Mouse (Mus musculus) intestine, embryonic 14.5 days (tissue): ENCODE measurements at regions not wholly inside any gene's neighbourhood (a gene's known extent, or its start where the extent isn't known, plus 50 kb on each side); places are given as distances from the start of the nearest gene placed in this dataset.
A peak's percentile ranks its signal among the peaks of the same experiment; 100 is the strongest.

Experiments
- ATAC-seq: fragments of 200-750 bp; cut with Nextera tagmentation; replicated peaks from 2 replicates; pipeline ENCODE4 v1.8.0; 2017; ENCODE audit warnings: low read depth, moderate number of reproducible peaks, moderate TSS enrichment, moderate library complexity; ENCODE audit not compliant: low FRiP score, low TSS enrichment
- DNase-seq: peaks from one replicate; pipeline ENCODE4 v3.0.0-alpha.2; 2018; ENCODE audit warnings: low spot score
- H3K27ac ChIP-seq: fragments of 300-500 bp; sonication (generic); 2 replicates; pipeline ENCODE4 v1.5.1; 2014; ENCODE audit warnings: low read depth, mild to moderate bottlenecking, control low read depth
- H3K27me3 ChIP-seq: fragments of 300-500 bp; sonication (generic); replicated peaks from 2 replicates; pipeline ENCODE4 v1.6.1; 2014; ENCODE audit warnings: low read length, control low read depth; ENCODE audit not compliant: control insufficient read depth, insufficient read depth
- H3K36me3 ChIP-seq: fragments of 300-500 bp; sonication (generic); 2 replicates; pipeline ENCODE4 v1.6.1; 2014; ENCODE audit warnings: low read length, control low read depth; ENCODE audit not compliant: control insufficient read depth, insufficient read depth
- H3K4me1 ChIP-seq: fragments of 300-500 bp; sonication (generic); replicated peaks from 2 replicates; pipeline ENCODE4 v1.6.1; 2014; ENCODE audit warnings: low read length, control low read depth, mixed read lengths; ENCODE audit not compliant: control insufficient read depth, insufficient read depth
- H3K4me2 ChIP-seq: fragments of 300-500 bp; sonication (generic); 2 replicates; pipeline ENCODE4 v1.6.1; 2014; ENCODE audit warnings: low read length
- H3K4me3 ChIP-seq: fragments of 300-500 bp; sonication (generic); 2 replicates; pipeline ENCODE4 v1.5.1; 2014; ENCODE audit warnings: low read depth, low read length, control low read depth, mixed read lengths
- H3K9ac ChIP-seq: fragments of 300-500 bp; sonication (generic); 2 replicates; pipeline ENCODE4 v1.6.1; 2014; ENCODE audit warnings: mild to moderate bottlenecking, low read length
- H3K9me3 ChIP-seq: fragments of 300-500 bp; sonication (generic); 2 replicates; pipeline ENCODE4 v1.6.1; 2016; ENCODE audit warnings: low read length, control low read depth; ENCODE audit not compliant: control insufficient read depth
- WGBS: fragments of 180-500 bp; shearing (Covaris S2); extraction: QIAGEN DNeasy Blood & Tissue Kit; methylation state at CpG from one replicate; pipeline ENCODE4 v1.1.7; 2014; 5-methylcytosine and 5-hydroxymethylcytosine counted together

DNA sequence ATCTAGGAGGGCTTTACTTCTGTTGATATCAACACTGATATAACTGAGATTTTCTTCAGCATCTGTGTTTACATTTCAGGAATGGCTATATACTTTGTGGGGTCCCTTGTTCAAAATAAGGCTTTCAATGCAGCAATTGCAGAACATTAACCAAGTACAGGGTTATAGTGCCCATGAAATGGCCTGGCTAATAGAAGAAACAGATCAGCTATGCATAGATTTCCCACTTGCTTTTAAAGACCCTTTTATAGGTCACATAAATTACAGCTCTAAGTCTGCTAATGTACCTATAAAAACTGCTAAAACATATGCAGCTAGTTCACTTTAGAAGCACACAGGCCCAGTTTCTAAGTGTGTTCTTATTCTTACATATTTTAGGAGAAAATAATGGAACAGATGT is 472.1 kb downstream of the Nup35 start:
- H3K4me1 ChIP-seq = no peaks in the 10 kb centered on the region
- H3K9ac ChIP-seq = no peak overlapping the region
- no peak overlapping the region for H3K4me2 ChIP-seq
- H3K27me3 ChIP-seq = no peaks in the 10 kb centered on the region
- ATAC-seq = no peak
- no peak overlapping the region for H3K27ac ChIP-seq
- no peak overlapping the region for H3K4me3 ChIP-seq
- no peak for DNase-seq
- H3K9me3 ChIP-seq = no peaks in the 10 kb centered on the region
- H3K36me3 ChIP-seq = no peaks in the 10 kb centered on the region

DNA sequence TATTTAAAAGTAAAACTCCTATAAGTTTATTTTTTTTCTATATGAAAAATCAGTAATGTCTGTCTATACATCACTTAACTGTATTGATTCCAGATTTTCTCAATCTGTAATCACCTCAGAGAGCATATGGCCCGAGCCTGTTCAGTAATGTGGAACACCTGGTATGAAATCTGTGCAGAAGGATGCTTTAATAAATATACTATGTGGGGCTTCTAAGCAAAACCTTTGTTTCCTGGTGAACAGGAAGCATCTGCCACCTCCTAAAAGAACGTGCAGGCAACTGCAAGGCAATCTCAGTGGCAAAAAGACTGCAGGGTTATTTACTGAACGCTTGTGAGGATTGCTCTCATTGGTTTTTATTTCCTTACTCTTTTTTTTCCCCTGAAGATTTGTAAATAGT is 488.8 kb downstream of the Nup35 start:
- ATAC-seq (no peak), DNase-seq (no peak)
- Histone ChIP-seq H3K4me3 (no peak overlapping the region), H3K4me1 (no peaks in the 10 kb centered on the region), H3K9me3 (no peaks in the 10 kb centered on the region), H3K4me2 (no peak overlapping the region), H3K27me3 (no peaks in the 10 kb centered on the region), H3K36me3 (no peaks in the 10 kb centered on the region), H3K27ac (no peak overlapping the region), H3K9ac (no peak overlapping the region)
- 36% methylated on average over 3 of the region's 3 CpGs for WGBS

DNA sequence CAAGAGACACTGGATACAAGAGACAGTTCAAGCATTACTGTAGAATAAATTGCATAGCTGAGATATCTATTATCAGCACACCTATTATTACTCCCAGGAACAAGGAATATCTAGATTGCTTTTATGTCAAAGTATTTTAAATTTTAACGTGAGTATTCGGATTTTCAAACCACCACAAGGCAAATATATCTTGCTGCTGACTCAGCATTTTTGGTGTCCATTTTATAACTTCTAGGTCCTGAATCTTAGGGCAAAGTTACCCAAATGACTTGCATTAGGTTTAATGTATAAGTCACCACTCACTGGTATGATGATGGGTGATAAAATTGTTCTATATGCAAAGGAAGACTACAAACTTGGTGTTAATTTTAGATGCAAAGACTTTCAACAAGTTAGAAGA is 501.7 kb downstream of the Nup35 start:
- Histone ChIP-seq H3K9me3 (no peaks in the 10 kb centered on the region), H3K27me3 (no peaks in the 10 kb centered on the region), H3K4me3 (no peak overlapping the region), H3K4me2 (no peak overlapping the region), H3K36me3 (no peaks in the 10 kb centered on the region), H3K9ac (no peak overlapping the region), H3K4me1 (no peaks in the 10 kb centered on the region), H3K27ac (no peak overlapping the region)
- DNase-seq = no peak
- WGBS = 82% methylated on average over 2 of the region's 2 CpGs
- ATAC-seq = no peak

DNA sequence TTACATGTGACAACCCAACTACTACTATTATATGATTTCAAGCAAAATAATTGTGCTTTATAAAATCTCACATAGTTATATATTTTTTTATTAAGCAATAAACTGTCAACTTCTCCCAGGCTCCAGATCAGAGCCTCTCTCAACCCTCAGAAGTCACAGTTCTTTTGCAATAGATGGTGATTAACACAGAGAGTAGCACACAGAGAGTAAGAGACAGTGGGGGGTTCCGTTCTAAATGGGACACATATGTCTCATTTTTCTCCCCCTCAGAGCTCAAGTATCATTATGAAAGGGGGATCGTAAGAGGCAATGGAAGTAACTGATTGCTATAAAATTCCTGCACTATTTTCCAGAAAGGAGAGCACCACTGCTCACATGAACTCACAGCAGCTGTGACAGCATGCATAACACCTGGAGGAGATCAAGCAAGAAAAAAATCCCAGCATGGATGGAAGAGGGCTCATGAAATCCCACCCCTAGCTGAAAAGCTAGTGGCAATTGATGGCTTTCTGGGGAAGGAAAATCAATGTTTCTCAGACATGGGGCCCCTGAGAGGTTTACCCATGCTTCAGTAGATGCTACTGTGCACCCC is 503.5 kb downstream of the Nup35 start:
- no peaks in the 10 kb centered on the region for H3K4me1 ChIP-seq
- H3K9ac ChIP-seq = no peak overlapping the region
- H3K4me3 ChIP-seq = no peak overlapping the region
- no peaks in the 10 kb centered on the region for H3K36me3 ChIP-seq
- no peak overlapping the region for H3K27ac ChIP-seq
- H3K4me2 ChIP-seq = no peak overlapping the region
- DNase-seq = no peak
- H3K9me3 ChIP-seq = no peaks in the 10 kb centered on the region
- whole genome bisulfite sequencing = 68% methylated on average over 2 of the region's 2 CpGs
- ATAC-seq = no peak
- no peaks in the 10 kb centered on the region for H3K27me3 ChIP-seq

DNA sequence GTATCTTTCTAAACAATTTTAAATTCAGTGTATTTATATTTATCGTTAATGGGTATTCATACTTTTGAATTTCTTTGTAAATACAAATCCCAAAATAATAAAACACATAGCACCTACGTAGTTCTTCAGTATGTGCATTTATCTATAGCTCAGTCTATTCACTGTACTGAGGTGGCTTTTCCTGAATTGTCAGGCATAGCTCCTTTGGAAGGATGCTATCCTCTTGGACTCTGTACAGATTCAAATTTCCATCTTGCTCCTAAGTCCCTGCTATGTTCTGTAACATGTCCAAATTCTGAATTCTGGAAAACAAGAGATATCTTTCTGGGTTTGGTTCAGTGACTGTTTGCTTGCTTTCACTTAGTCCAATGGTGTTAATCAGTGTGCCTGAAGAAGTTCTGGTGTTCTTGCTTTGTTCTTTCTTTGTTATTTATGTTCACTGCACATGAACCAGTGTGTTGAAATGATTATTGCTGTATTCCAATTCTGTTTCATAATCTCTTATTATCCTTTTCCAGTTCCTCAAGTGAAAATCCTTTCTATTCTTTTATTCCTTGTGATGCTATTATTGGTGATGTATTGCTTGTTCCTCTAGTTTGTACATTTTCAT is 519.5 kb downstream of the Nup35 start:
- H3K4me3 ChIP-seq = no peak overlapping the region
- H3K27ac ChIP-seq = no peak overlapping the region
- H3K36me3 ChIP-seq = no peaks in the 10 kb centered on the region
- no peak for ATAC-seq
- no peak for DNase-seq
- H3K27me3 ChIP-seq = no peaks in the 10 kb centered on the region
- no peaks in the 10 kb centered on the region for H3K9me3 ChIP-seq
- H3K4me1 ChIP-seq = no peaks in the 10 kb centered on the region
- WGBS = 72% methylated on average over 2 of the region's 2 CpGs
- H3K4me2 ChIP-seq = no peak overlapping the region
- H3K9ac ChIP-seq = no peak overlapping the region

DNA sequence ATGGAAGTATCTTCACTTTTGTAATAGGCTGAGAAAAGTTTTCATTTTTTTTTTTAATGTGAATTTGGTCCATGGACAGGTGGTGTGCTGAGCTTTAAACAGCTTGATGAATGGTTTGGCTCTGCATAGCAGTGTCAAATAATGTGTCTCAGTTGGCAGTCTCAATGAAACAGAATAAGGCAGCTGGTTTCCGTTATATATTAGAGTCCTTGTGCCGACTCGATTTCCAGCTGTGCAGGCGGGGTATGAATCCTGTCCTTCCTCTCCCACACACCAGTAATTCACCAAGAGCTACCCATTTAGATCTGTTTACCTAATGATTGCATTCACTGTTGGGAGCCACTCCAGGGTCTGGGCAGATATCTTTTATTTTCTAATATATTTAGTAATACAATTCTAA is 526.6 kb downstream of the Nup35 start:
- 25% methylated on average over 4 of the region's 4 CpGs for WGBS
- Histone ChIP-seq H3K27ac (no peak overlapping the region), H3K4me2 (0 out of 2 replicates have a peak overlapping the region, but pooled peaks have one; percentile 11), H3K27me3 (no peaks in the 10 kb centered on the region), H3K36me3 (no peaks in the 10 kb centered on the region), H3K4me1 (no peaks in the 10 kb centered on the region; the same call in 1 of the 2 replicates), H3K9me3 (no peaks in the 10 kb centered on the region), H3K4me3 (no peak overlapping the region), H3K9ac (no peak overlapping the region)
- ATAC-seq = peak; percentile 32; the same call in 1 of the 2 replicates
- no peak for DNase-seq

DNA sequence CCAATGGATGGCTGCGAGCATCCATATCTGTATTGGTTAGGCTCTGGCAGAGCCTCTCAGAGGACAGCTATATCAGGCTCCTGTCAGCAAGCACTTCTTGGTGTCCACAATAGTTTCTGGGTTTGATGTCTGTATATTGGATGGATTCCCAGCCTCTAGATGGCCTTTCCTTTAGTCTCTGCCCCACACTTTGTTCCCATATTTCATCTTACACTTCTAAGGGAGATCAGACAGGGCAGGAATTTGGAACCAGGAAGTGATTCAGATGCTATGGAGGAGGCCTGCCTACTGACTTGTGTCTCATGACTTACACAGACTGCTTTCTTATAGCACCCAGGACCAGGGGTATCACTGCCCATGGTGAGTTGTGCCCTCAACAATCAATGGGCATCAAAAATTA is 529.4 kb downstream of the Nup35 start:
- no peak overlapping the region for H3K4me2 ChIP-seq
- H3K36me3 ChIP-seq = no peaks in the 10 kb centered on the region
- no peak overlapping the region for H3K27ac ChIP-seq
- H3K4me3 ChIP-seq = no peak overlapping the region
- H3K4me1 ChIP-seq = no peaks in the 10 kb centered on the region; the same call in 1 of the 2 replicates
- H3K9ac ChIP-seq = no peak overlapping the region
- DNase-seq (no peak), ATAC-seq (no peak)
- H3K27me3 ChIP-seq = no peaks in the 10 kb centered on the region
- WGBS = 100% methylated on average over 1 of the region's 1 CpGs
- H3K9me3 ChIP-seq = no peaks in the 10 kb centered on the region

DNA sequence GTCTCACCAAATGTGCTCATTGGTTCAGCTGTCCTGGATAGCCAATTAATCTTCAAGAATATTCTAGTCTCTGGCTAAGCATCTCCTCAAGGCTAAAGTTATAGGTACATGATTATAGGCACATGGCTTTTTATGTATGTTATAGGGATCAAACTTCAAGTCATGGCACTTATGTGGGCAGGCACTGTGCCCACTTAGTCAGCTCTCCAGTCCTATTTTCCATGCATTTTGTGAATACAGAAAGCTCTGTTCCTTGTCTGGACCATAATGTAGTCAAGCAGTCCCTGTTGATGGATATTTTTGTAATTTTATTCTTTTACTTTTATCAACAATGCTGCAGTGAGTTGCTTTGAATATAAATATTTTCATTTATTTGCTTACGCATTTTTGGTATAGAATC is 531.1 kb downstream of the Nup35 start:
- WGBS = 66% methylated on average over 1 of the region's 1 CpGs
- Histone ChIP-seq H3K4me2 (no peak overlapping the region), H3K9me3 (no peaks in the 10 kb centered on the region), H3K9ac (no peak overlapping the region), H3K4me3 (no peak overlapping the region), H3K36me3 (no peaks in the 10 kb centered on the region), H3K4me1 (no peaks in the 10 kb centered on the region; the same call in 1 of the 2 replicates), H3K27me3 (no peaks in the 10 kb centered on the region), H3K27ac (no peak overlapping the region)
- DNase-seq (no peak), ATAC-seq (no peak)

DNA sequence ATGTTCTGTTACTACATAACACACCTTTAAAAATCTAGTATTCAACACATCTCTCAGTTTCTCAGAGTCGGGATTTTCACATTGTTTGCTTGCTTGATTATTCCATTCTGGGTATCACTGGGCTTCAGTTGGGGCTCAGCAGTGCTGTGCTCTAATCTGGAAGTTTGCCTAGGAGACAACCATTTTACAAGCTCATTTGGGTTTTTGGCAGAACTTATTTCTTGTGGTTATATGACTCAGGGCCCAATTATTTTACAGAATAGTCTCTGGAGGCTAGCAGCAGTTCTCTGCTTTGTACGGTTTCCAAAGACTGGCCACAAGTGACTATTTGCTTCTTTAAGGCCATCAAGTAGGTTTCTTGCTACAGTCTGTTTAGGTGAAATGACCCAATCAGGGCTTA is 565.4 kb downstream of the Nup35 start:
- no peaks in the 10 kb centered on the region for H3K27me3 ChIP-seq
- DNase-seq = no peak
- no peak overlapping the region for H3K4me3 ChIP-seq
- no peak for ATAC-seq
- no peaks in the 10 kb centered on the region for H3K9me3 ChIP-seq
- no peaks in the 10 kb centered on the region for H3K4me1 ChIP-seq
- no peak overlapping the region for H3K4me2 ChIP-seq
- no peak overlapping the region for H3K27ac ChIP-seq
- no peaks in the 10 kb centered on the region for H3K36me3 ChIP-seq
- 88% methylated on average over 2 of the region's 2 CpGs for WGBS
- no peak overlapping the region for H3K9ac ChIP-seq
